Mouse (Mus musculus): ENCODE results near the gene Stk4. TPM values are rescaled to one million over a fixed set of nuclear protein-coding genes. Genes with fewer than 3 reads are reported as not detected.
"Not testable (repeated sequence)": the region's sequence is repeated elsewhere in the genome, so short reads cannot be mapped to it uniquely, and the experiment has no call there.

Gene Stk4
- polyA plus RNA-seq, 1 experiment from 2014 or later, result 19.6 TPM

DNA sequence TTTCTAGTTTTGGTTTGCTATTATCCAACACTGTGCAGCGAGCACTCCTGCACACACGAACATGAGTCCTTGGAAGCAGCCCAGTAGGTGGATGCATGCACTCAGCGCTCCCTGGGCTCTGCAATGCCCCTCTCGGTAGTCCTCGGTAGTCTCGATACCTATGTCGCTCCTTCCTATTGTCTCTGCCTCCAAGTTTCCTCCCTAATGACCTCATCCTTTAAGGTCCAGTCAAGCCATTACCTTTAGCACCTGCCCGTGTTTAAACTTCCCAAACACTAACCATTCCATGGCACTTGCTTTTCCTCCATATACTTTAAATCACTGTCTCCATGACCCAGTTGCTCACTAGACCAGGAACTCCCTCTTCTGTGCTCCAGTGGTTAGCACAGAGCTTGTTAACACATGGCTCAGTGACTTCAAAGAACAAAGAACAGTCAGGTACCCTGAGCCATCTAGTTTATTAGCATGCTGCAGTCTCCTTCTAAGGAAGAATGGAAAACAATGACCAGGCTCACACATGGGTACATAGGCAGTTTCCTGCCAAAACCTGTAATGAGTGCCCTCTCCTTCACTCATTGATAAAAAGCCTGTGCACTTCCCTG, 10.4 kb upstream of the Stk4 start:
- Histone ChIP-seq H3K27ac (no peak overlapping the region), H3K36me3 (replicated peaks) (peaks cover 59% of the 10 kb centered on the region), H3K4me2 (no peak overlapping the region), H3K4me3 (no peak overlapping the region), H3K27me3 (replicated peaks) (no peaks in the 10 kb centered on the region), H3K4me1 (no peaks in the 10 kb centered on the region), H3K9me3 (no peaks in the 10 kb centered on the region), H3K9ac (no peak overlapping the region)
- ATAC-seq (replicated peaks), result no peak
- WGBS, result 91% methylated on average over 8 of the region's 8 CpGs

DNA sequence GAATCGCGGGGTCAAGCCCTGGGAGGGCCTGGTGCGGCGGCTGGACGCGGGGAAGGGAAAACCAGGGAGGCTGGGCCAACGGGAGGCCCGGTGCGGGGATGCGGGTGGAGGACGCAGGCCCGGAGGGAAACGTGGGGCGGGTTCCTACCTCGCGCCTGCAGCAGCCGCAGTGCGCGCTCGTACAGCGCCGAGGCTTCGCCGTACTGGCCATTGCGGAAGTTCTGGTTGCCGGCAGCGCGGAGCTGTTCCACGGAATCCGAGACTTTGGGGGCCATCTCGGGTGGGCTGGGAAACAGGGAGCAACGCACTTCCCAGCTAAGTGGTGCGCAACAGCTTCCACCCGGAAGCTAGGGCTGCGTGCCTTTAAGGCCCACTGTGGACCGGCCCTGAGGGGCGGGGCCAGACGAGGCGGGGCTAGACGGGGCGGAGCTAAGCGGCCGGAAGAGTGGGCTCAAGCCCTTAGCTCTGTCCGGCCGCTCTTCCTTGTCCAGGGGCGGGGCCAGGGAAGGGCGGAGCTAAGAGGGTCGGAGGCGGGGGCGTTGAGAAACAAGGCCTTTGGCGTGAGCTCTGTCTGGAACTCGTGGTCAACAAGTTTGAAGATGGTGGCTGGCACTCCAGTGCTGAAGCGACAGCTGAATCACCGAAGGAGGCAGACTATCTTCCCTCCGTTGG, 779 bp downstream of the Stk4 start, which contains the start of gene Tomm34:
Gene Tomm34 (minus strand): TSS at position 405 of the 672 bp plus-strand sequence.
- H3K9me3 ChIP-seq, result no peaks in the 10 kb centered on the region
- WGBS, result under 1% methylated on average over 55 of the region's 55 CpGs
- H3K27me3 ChIP-seq (replicated peaks), result no peaks in the 10 kb centered on the region
- peak within 1 kb of the TSS; percentile 87 for H3K27ac ChIP-seq
- H3K9ac ChIP-seq, result peak within 1 kb of the TSS; percentile 94
- no peaks in the 10 kb centered on the region for H3K36me3 ChIP-seq (replicated peaks)
- peaks cover 34% of the 10 kb centered on the region for H3K4me1 ChIP-seq
- peak within 1 kb of the TSS; percentile 93 for H3K4me3 ChIP-seq
- H3K4me2 ChIP-seq, result peak within 1 kb of the TSS; percentile 84
- peak; percentile 96 for ATAC-seq (replicated peaks)

GRCm38 (mm10) chr2:164071437-164071820, 1.3 kb downstream of the Stk4 start:
- H3K9me3 ChIP-seq; H3K9ac ChIP-seq; H3K36me3 ChIP-seq (replicated peaks); H3K27me3 ChIP-seq (replicated peaks); ATAC-seq (replicated peaks): not testable (repeated sequence)
- Histone ChIP-seq H3K4me2 (peak overlapping the region; percentile 84), H3K4me1 (peaks cover 34% of the 10 kb centered on the region), H3K4me3 (peak overlapping the region; percentile 93), H3K27ac (peak overlapping the region; percentile 87)
- WGBS, result 76% methylated on average over 11 of the region's 11 CpGs

DNA sequence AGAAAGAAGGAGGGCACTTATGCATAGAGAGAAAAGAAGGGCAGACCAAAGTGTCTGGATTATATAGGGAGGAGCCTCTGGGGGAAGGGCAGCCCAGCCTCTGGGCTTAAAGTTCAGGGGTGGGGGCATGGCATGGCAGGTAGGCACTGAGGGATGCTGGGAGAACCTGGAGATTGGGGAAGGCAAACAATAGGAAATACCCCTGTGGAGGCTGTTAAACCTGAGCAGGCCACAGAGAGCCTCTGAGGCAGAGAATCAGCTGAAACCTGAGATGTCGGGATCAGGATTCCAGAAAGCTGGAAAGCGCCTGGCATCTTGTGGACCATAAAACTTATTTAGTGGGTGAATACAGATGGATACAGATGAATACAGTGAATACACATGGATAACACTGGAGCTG, 2.0 kb downstream of the Stk4 start:
- Histone ChIP-seq H3K4me3 (no peak overlapping the region), H3K36me3 (replicated peaks) (no peaks in the 10 kb centered on the region), H3K27me3 (replicated peaks) (no peaks in the 10 kb centered on the region), H3K4me1 (peaks cover 34% of the 10 kb centered on the region), H3K27ac (no peak overlapping the region), H3K9me3 (no peaks in the 10 kb centered on the region), H3K9ac (no peak overlapping the region), H3K4me2 (no peak overlapping the region)
- WGBS, result 70% methylated on average over 2 of the region's 2 CpGs
- no peak for ATAC-seq (replicated peaks)

- Histone ChIP-seq H3K4me2 (no peak overlapping the region), H3K9me3 (no peaks in the 10 kb centered on the region), H3K27me3 (replicated peaks) (no peaks in the 10 kb centered on the region), H3K36me3 (replicated peaks) (no peaks in the 10 kb centered on the region), H3K4me3 (no peak overlapping the region), H3K27ac (no peak overlapping the region), H3K9ac (no peak overlapping the region), H3K4me1 (peaks cover 32% of the 10 kb centered on the region)
- ATAC-seq (replicated peaks), result no peak
- 85% methylated on average over 7 of the region's 7 CpGs for WGBS
Observed at GRCm38 (mm10) chr2:164073120-164073519, 3.0 kb downstream of the Stk4 start.

DNA sequence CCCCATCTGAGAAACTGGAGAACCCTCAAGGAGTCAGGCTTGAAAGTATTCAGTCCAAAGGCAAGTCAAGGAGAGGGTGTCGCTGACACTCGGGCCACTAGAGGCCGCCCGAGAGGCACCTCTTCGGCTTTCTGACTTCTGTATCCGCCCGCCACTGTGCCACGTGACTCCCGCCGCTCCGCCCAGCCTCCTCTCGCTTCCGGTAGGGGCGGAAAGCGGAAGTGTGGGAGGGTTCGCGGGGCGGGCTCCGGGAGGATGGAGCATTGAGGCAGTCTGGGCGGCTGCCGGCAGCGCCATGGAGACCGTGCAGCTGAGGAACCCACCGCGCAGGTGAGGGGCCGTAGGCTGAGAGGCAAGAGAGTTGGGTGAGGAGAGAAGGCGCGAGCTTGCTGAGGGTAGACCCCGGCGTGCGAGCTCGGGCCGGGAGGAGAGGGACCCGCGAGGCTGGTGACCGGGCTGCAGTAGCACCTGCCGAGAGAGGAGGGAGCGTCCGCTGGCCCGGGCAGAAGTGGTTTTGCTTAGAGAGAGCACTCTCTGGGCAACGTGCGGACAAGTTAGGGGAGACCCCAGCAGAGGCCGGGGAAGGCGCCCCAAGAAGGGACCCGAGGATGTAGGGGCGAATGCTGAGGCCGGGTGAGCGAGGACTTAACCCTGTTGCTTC, 3.9 kb downstream of the Stk4 start:
- Histone ChIP-seq H3K9me3 (no peaks in the 10 kb centered on the region), H3K9ac (peak overlapping the region; percentile 84), H3K36me3 (replicated peaks) (no peaks in the 10 kb centered on the region), H3K27me3 (replicated peaks) (no peaks in the 10 kb centered on the region), H3K4me2 (peak overlapping the region; percentile 89), H3K4me3 (peak overlapping the region; percentile 96), H3K27ac (peak overlapping the region; percentile 73), H3K4me1 (peaks cover 25% of the 10 kb centered on the region)
- peak; percentile 83 for ATAC-seq (replicated peaks)
- under 1% methylated on average over 48 of the region's 48 CpGs for WGBS

GRCm38 (mm10) chr2:164075088-164075487, 5.0 kb downstream of the Stk4 start:
- Histone ChIP-seq H3K4me2 (peak overlapping the region; percentile 89), H3K4me1 (peaks cover 14% of the 10 kb centered on the region), H3K36me3 (replicated peaks) (no peaks in the 10 kb centered on the region; the same call in 1 of the 2 replicates), H3K27me3 (replicated peaks) (no peaks in the 10 kb centered on the region), H3K9ac (no peak overlapping the region), H3K4me3 (peak overlapping the region; percentile 96), H3K27ac (no peak overlapping the region), H3K9me3 (no peaks in the 10 kb centered on the region)
- ATAC-seq (replicated peaks), result no peak
- WGBS, result 63% methylated on average over 5 of the region's 5 CpGs

GRCm38 (mm10) chr2:164076874-164077425, 6.8 kb downstream of the Stk4 start:
- H3K27me3 ChIP-seq (replicated peaks), result no peaks in the 10 kb centered on the region
- no peak overlapping the region for H3K4me2 ChIP-seq
- H3K4me1 ChIP-seq, result peaks cover 13% of the 10 kb centered on the region
- no peaks in the 10 kb centered on the region for H3K9me3 ChIP-seq
- H3K4me3 ChIP-seq, result no peak overlapping the region
- no peak for ATAC-seq (replicated peaks)
- WGBS, result 93% methylated on average over 8 of the region's 8 CpGs
- H3K36me3 ChIP-seq (replicated peaks), result peaks cover 5% of the 10 kb centered on the region; the same call in 1 of the 2 replicates
- H3K27ac ChIP-seq, result no peak overlapping the region
- H3K9ac ChIP-seq, result no peak overlapping the region

GRCm38 (mm10) chr2:164077875-164078274, 7.8 kb downstream of the Stk4 start:
- no peak overlapping the region for H3K27ac ChIP-seq
- H3K4me1 ChIP-seq, result peaks cover 13% of the 10 kb centered on the region
- no peak for ATAC-seq (replicated peaks)
- H3K36me3 ChIP-seq (replicated peaks), result peaks cover 12% of the 10 kb centered on the region; the same call in 1 of the 2 replicates
- 86% methylated on average over 5 of the region's 5 CpGs for WGBS
- H3K9ac ChIP-seq, result no peak overlapping the region
- no peak overlapping the region for H3K4me3 ChIP-seq
- no peaks in the 10 kb centered on the region for H3K27me3 ChIP-seq (replicated peaks)
- no peak overlapping the region for H3K4me2 ChIP-seq
- no peaks in the 10 kb centered on the region for H3K9me3 ChIP-seq

- Histone ChIP-seq H3K27ac (no peak overlapping the region), H3K9me3 (no peaks in the 10 kb centered on the region), H3K4me2 (no peak overlapping the region), H3K9ac (no peak overlapping the region), H3K27me3 (replicated peaks) (no peaks in the 10 kb centered on the region), H3K4me3 (no peak overlapping the region), H3K36me3 (replicated peaks) (peaks cover 20% of the 10 kb centered on the region; the same call in 1 of the 2 replicates), H3K4me1 (peaks cover 12% of the 10 kb centered on the region)
- 93% methylated on average over 6 of the region's 6 CpGs for WGBS
- ATAC-seq (replicated peaks), result no peak
Observed at GRCm38 (mm10) chr2:164079488-164079887, 9.4 kb downstream of the Stk4 start.

GRCm38 (mm10) chr2:164081577-164081976, 11.5 kb downstream of the Stk4 start:
- no peak overlapping the region for H3K9ac ChIP-seq
- no peak overlapping the region for H3K27ac ChIP-seq
- no peak for ATAC-seq (replicated peaks)
- H3K4me2 ChIP-seq, result no peak overlapping the region
- peaks cover 24% of the 10 kb centered on the region for H3K36me3 ChIP-seq (replicated peaks)
- H3K4me3 ChIP-seq, result no peak overlapping the region
- no peaks in the 10 kb centered on the region for H3K27me3 ChIP-seq (replicated peaks)
- H3K4me1 ChIP-seq, result no peaks in the 10 kb centered on the region
- WGBS, result 97% methylated on average over 10 of the region's 10 CpGs
- H3K9me3 ChIP-seq, result no peaks in the 10 kb centered on the region

DNA sequence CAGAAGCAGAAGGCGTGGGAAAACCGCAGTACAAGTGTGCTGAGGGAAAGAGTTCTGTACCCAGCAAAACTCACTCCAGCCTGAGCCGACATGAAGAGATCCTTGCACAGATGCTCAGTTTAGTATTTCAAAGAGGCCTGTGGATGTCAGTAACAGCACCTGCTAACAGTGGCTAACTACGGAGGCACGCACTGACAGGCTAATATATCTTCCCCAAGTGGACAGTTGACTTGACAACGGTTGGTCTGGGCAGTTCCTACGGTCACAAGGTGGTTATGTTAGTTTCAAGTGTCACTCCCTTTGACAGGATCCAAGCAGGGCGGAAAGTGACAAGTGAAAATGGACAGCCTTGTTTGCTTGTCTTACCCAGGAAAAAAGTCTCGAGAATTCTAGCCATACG, 12.1 kb downstream of the Stk4 start:
- ATAC-seq (replicated peaks), result no peak

More for the DNA sequence above, 12.1 kb downstream of the Stk4 start:
- no peak overlapping the region for H3K9ac ChIP-seq
- peaks cover 30% of the 10 kb centered on the region for H3K36me3 ChIP-seq (replicated peaks)
- no peak overlapping the region for H3K4me2 ChIP-seq
- no peaks in the 10 kb centered on the region for H3K27me3 ChIP-seq (replicated peaks)
- no peak overlapping the region for H3K4me3 ChIP-seq
- no peaks in the 10 kb centered on the region for H3K9me3 ChIP-seq
- H3K27ac ChIP-seq, result no peak overlapping the region
- WGBS, result 97% methylated on average over 10 of the region's 10 CpGs
- H3K4me1 ChIP-seq, result no peaks in the 10 kb centered on the region
